Mouse (Mus musculus) thymus, adult 2 months (tissue): ENCODE measurements around the gene Lrba.

Experiments used
- CTCF ChIP-seq: fragments of 200-500 bp; IDR thresholded peaks from 2 replicates; pipeline ENCODE4 v1.5.1; 2012; ENCODE audit warnings: mild to moderate bottlenecking, control low read depth, low read length, moderate library complexity, borderline replicate concordance; ENCODE audit not compliant: control insufficient read depth, poor library complexity, insufficient read depth; ENCODE audit errors: extremely low read depth
- POLR2A ChIP-seq: fragments of 200-500 bp; IDR thresholded peaks from 2 replicates; pipeline ENCODE4 v1.6.1; 2012; ENCODE audit warnings: mild to moderate bottlenecking, low read length, control low read depth, moderate library complexity; ENCODE audit not compliant: control insufficient read depth, poor library complexity, insufficient read depth; ENCODE audit errors: extremely low read depth

DNA sequence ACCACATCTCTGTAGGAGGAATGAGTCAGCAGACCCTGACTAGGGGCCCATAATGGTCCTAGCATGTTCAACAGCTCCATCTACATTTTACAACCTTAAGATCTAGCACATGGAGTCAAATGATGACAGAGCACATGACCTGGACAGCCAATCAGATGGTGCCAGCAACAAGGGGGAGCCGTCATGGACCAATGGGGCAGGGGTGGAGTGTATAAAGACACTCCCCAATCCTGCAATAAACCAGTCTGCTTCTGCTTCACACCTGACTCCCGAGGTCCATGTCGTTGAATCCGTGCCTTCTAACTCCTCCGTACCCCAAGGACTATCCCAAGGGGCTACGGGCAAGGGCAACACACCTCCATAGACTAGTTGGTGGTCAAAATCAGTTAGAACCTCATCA, 594.9 kb downstream of the Lrba start:
- TF ChIP-seq CTCF (no peak), POLR2A (no peak)
